Mouse (Mus musculus) kidney, postnatal 0 days (tissue): ENCODE data around the gene Ahdc1. TPM values are rescaled to one million over a fixed set of nuclear protein-coding genes. Genes with fewer than 3 reads are reported as not detected.
A peak's percentile ranks its signal among the peaks of the same experiment; 100 is the strongest.

Experiments
- ATAC-seq: fragments of 200-750 bp; cut with Nextera tagmentation; replicated peaks from 2 replicates; pipeline ENCODE4 v1.8.0; 2017; ENCODE audit warnings: low read depth, moderate number of reproducible peaks, moderate TSS enrichment, moderate library complexity; ENCODE audit not compliant: low FRiP score
- DNase-seq: peaks from one replicate; pipeline ENCODE4 v3.0.0-alpha.2; 2016; ENCODE audit warnings: low spot score
- H3K27ac ChIP-seq: fragments of 300-500 bp; sonication (generic); 2 replicates; pipeline ENCODE4 v1.5.1; 2014; ENCODE audit warnings: mild to moderate bottlenecking
- H3K27me3 ChIP-seq: fragments of 300-500 bp; sonication (generic); 2 replicates; pipeline ENCODE4 v1.6.1; 2014; ENCODE audit warnings: low read length, mixed read lengths; ENCODE audit not compliant: insufficient read depth
- H3K36me3 ChIP-seq: fragments of 300-500 bp; sonication (generic); 2 replicates; pipeline ENCODE4 v1.6.1; 2014; ENCODE audit warnings: low read length, mixed read lengths; ENCODE audit not compliant: insufficient read depth
- H3K4me1 ChIP-seq: fragments of 300-500 bp; sonication (generic); replicated peaks from 2 replicates; pipeline ENCODE4 v1.6.1; 2014; ENCODE audit warnings: antibody characterized with exemption, low read length, mixed read lengths; ENCODE audit not compliant: insufficient read depth
- H3K4me2 ChIP-seq: fragments of 300-500 bp; sonication (generic); 2 replicates; pipeline ENCODE4 v1.6.1; 2014; ENCODE audit warnings: mild to moderate bottlenecking, low read length, moderate library complexity, mixed read lengths
- H3K4me3 ChIP-seq: fragments of 300-500 bp; sonication (generic); replicated peaks from 2 replicates; pipeline ENCODE4 v1.5.1; 2014; ENCODE audit warnings: low read depth, low read length
- H3K9ac ChIP-seq: fragments of 300-500 bp; sonication (generic); 2 replicates; pipeline ENCODE4 v1.6.1; 2014; ENCODE audit warnings: low read depth, low read length
- H3K9me3 ChIP-seq: fragments of 300-500 bp; sonication (generic); replicated peaks from 2 replicates; pipeline ENCODE4 v1.6.1; 2016; ENCODE audit warnings: low read length, inconsistent platforms, mixed read lengths
- CTCF ChIP-seq: IDR thresholded peaks from 2 replicates; pipeline ENCODE4 v1.5.1; 2016; ENCODE audit warnings: antibody characterized with exemption, low read depth, mild to moderate bottlenecking, moderate library complexity
- WGBS: fragments of 180-500 bp; shearing (Covaris S2); extraction: QIAGEN DNeasy Blood & Tissue Kit; methylation state at CpG from one replicate; pipeline ENCODE4 v1.1.7; 2014; 5-methylcytosine and 5-hydroxymethylcytosine counted together
- polyA plus RNA-seq: library from polyadenylated mRNA; unstranded; fragments of >200 nt; fragmentation: Nextera tagmentation; extraction: Ambion mirVana; gene quantifications from 2 replicates; pipeline ENCODE4 v1.2.1, GENCODE M21; 2015

Ahdc1 gene
- polyA plus RNA-seq, 1 experiment from 2014 or later, result 6.4 TPM

- Histone ChIP-seq H3K27ac (peak overlapping the region; percentile 54; the same call in 1 of the 2 replicates), H3K9me3 (no peaks in the 10 kb centered on the region), H3K4me1 (peaks cover 85% of the 10 kb centered on the region), H3K27me3 (no peaks in the 10 kb centered on the region), H3K4me2 (no peak overlapping the region), H3K36me3 (no peaks in the 10 kb centered on the region), H3K9ac (no peak overlapping the region), H3K4me3 (no peak overlapping the region)
- no peak for TF ChIP-seq CTCF
- WGBS, result 30% methylated on average over 16 of the region's 16 CpGs
- DNase-seq (no peak), ATAC-seq (no peak)
Observed at GRCm38 (mm10) chr4:133047353-133048105, 36.5 kb downstream of the Ahdc1 start.

GRCm38 (mm10) chr4:133049071-133049920 lies 38.2 kb downstream of the Ahdc1 start:
- no peak for TF ChIP-seq CTCF
- H3K27me3 ChIP-seq, result no peaks in the 10 kb centered on the region
- peaks cover 68% of the 10 kb centered on the region for H3K4me1 ChIP-seq
- WGBS, result 41% methylated on average over 19 of the region's 19 CpGs
- DNase-seq, result no peak
- H3K9me3 ChIP-seq, result no peaks in the 10 kb centered on the region
- peak overlapping the region; percentile 36; the same call in 1 of the 2 replicates for H3K27ac ChIP-seq
- ATAC-seq, result no peak
- H3K9ac ChIP-seq, result 0 out of 2 replicates have a peak overlapping the region, but pooled peaks have one; percentile 27
- H3K36me3 ChIP-seq, result no peaks in the 10 kb centered on the region
- no peak overlapping the region for H3K4me2 ChIP-seq
- H3K4me3 ChIP-seq, result no peak overlapping the region

DNA sequence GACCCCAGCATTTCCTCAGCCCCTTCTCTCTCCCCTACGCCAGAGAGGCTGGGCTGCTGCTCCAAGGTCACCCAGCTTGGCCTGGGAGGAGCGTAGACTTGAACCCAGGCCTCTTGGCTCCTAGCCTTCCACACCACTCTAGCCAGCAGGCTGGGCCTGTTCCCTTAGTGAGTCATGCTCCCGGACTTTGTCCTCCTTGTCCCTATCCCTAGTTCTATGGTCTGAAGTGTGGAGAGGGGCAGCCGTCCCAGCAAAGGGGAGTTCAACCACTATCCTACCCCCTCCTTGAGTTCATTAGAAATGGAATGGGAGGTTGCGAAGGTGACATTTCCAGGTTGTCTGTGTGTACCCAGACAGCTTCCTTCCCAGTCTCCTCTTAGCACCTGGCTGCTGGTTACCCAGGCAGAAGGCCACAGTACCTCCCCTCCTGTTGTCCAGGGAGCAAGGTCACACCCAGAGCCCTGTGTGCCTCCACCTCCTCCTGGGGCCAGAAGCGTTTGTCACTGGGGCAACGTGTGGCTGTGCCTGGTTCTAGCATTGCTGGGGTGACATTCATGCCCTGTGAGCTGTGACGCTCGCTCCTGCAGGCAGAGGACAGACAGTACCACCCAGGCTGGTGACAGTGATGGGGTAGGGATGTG lies 39.3 kb downstream of the Ahdc1 start:
- 51% methylated on average over 9 of the region's 9 CpGs for whole genome bisulfite sequencing
- Histone ChIP-seq H3K9me3 (no peaks in the 10 kb centered on the region), H3K4me1 (peaks cover 63% of the 10 kb centered on the region), H3K4me2 (no peak overlapping the region), H3K27me3 (no peaks in the 10 kb centered on the region), H3K4me3 (no peak overlapping the region), H3K36me3 (no peaks in the 10 kb centered on the region), H3K27ac (peak overlapping the region; percentile 37; the same call in 1 of the 2 replicates), H3K9ac (no peak overlapping the region)
- no peak for TF ChIP-seq CTCF
- ATAC-seq (no peak), DNase-seq (no peak)

GRCm38 (mm10) chr4:133050837-133051549 lies 39.9 kb downstream of the Ahdc1 start:
- Histone ChIP-seq H3K4me3 (no peak overlapping the region), H3K4me1 (peaks cover 63% of the 10 kb centered on the region), H3K27me3 (no peaks in the 10 kb centered on the region), H3K27ac (no peak overlapping the region), H3K4me2 (no peak overlapping the region), H3K36me3 (no peaks in the 10 kb centered on the region), H3K9ac (no peak overlapping the region), H3K9me3 (no peaks in the 10 kb centered on the region)
- DNase-seq (no peak), ATAC-seq (no peak)
- 80% methylated on average over 6 of the region's 6 CpGs for WGBS
- TF ChIP-seq CTCF, result no peak

GRCm38 (mm10) chr4:133051550-133051865 lies 40.4 kb downstream of the Ahdc1 start:
- H3K9ac ChIP-seq, result no peak overlapping the region
- TF ChIP-seq CTCF, result no peak
- no peaks in the 10 kb centered on the region for H3K27me3 ChIP-seq
- no peak overlapping the region for H3K27ac ChIP-seq
- DNase-seq (no peak), ATAC-seq (no peak)
- H3K36me3 ChIP-seq, result no peaks in the 10 kb centered on the region
- H3K4me3 ChIP-seq, result no peak overlapping the region
- H3K9me3 ChIP-seq, result no peaks in the 10 kb centered on the region
- H3K4me1 ChIP-seq, result peaks cover 62% of the 10 kb centered on the region
- H3K4me2 ChIP-seq, result no peak overlapping the region
- WGBS, result 58% methylated on average over 14 of the region's 14 CpGs
